Mouse (Mus musculus): ENCODE measurements around the gene Wnk4. TPM values are rescaled to one million over a fixed set of nuclear protein-coding genes. Genes with fewer than 3 reads are reported as not detected.

The Wnk4 gene
- polyA plus RNA-seq, 1 experiment from 2014 or later = 7.6 TPM

- Histone ChIP-seq H3K36me3 (ENCODE audit: control insufficient read depth, insufficient read depth, low read length) (no peaks in the 10 kb centered on the region), H3K27me3 (ENCODE audit: control insufficient read depth, insufficient read depth, low read length) (peaks cover 35% of the 10 kb centered on the region), H3K9ac (ENCODE audit: low read length) (no peak overlapping the region), H3K27ac (ENCODE audit: low read depth, low read length) (no peak overlapping the region), H3K9me3 (ENCODE audit: control insufficient read depth, low read length) (no peaks in the 10 kb centered on the region), H3K4me3 (ENCODE audit: low read depth, low read length) (no peak overlapping the region; the same call in 1 of the 2 replicates), H3K4me1 (replicated peaks; ENCODE audit: control insufficient read depth, insufficient read depth, low read length) (peaks cover 32% of the 10 kb centered on the region), H3K4me2 (ENCODE audit: low read depth, low read length, severe bottlenecking) (no peak overlapping the region; the same call in 1 of the 2 replicates)
- ATAC-seq (replicated peaks; ENCODE audit: low FRiP score) = no peak
- WGBS = 2% methylated on average over 32 of the region's 32 CpGs
- peak; percentile 55 for DNase-seq (ENCODE audit: low spot score)
These were observed 3.0 kb downstream of the Wnk4 start for GRCm38 (mm10) chr11:101263138-101263988.

GRCm38 (mm10) chr11:101263989-101264280, 3.6 kb downstream of the Wnk4 start:
- DNase-seq (ENCODE audit: low spot score) (no peak), ATAC-seq (replicated peaks; ENCODE audit: low FRiP score) (no peak)
- peaks cover 35% of the 10 kb centered on the region for H3K27me3 ChIP-seq (ENCODE audit: control insufficient read depth, insufficient read depth, low read length)
- no peak overlapping the region for H3K4me2 ChIP-seq (ENCODE audit: low read depth, low read length, severe bottlenecking)
- no peak overlapping the region for H3K4me3 ChIP-seq (ENCODE audit: low read depth, low read length)
- H3K27ac ChIP-seq (ENCODE audit: low read depth, low read length) = no peak overlapping the region
- no peaks in the 10 kb centered on the region for H3K9me3 ChIP-seq (ENCODE audit: control insufficient read depth, low read length)
- H3K4me1 ChIP-seq (replicated peaks; ENCODE audit: control insufficient read depth, insufficient read depth, low read length) = peaks cover 32% of the 10 kb centered on the region
- no peaks in the 10 kb centered on the region for H3K36me3 ChIP-seq (ENCODE audit: control insufficient read depth, insufficient read depth, low read length)
- no peak overlapping the region for H3K9ac ChIP-seq (ENCODE audit: low read length)
- WGBS = 11% methylated on average over 3 of the region's 3 CpGs

- peaks cover 35% of the 10 kb centered on the region for H3K27me3 ChIP-seq (ENCODE audit: control insufficient read depth, insufficient read depth, low read length)
- no peak overlapping the region for H3K27ac ChIP-seq (ENCODE audit: low read depth, low read length)
- H3K9ac ChIP-seq (ENCODE audit: low read length) = peak overlapping the region; percentile 2
- WGBS = 2% methylated on average over 31 of the region's 31 CpGs
- H3K4me1 ChIP-seq (replicated peaks; ENCODE audit: control insufficient read depth, insufficient read depth, low read length) = peaks cover 26% of the 10 kb centered on the region
- no peaks in the 10 kb centered on the region for H3K9me3 ChIP-seq (ENCODE audit: control insufficient read depth, low read length)
- H3K4me2 ChIP-seq (ENCODE audit: low read depth, low read length, severe bottlenecking) = peak overlapping the region; percentile 40
- DNase-seq (ENCODE audit: low spot score) (peak; percentile 67), ATAC-seq (replicated peaks; ENCODE audit: low FRiP score) (no peak)
- H3K4me3 ChIP-seq (ENCODE audit: low read depth, low read length) = peak overlapping the region; percentile 15
- H3K36me3 ChIP-seq (ENCODE audit: control insufficient read depth, insufficient read depth, low read length) = no peaks in the 10 kb centered on the region
These were observed 4.6 kb downstream of the Wnk4 start for GRCm38 (mm10) chr11:101264954-101265471.

GRCm38 (mm10) chr11:101265906-101266305, 5.5 kb downstream of the Wnk4 start:
- Histone ChIP-seq H3K27ac (ENCODE audit: low read depth, low read length) (no peak overlapping the region), H3K9ac (ENCODE audit: low read length) (no peak overlapping the region), H3K4me3 (ENCODE audit: low read depth, low read length) (no peak overlapping the region), H3K9me3 (ENCODE audit: control insufficient read depth, low read length) (no peaks in the 10 kb centered on the region), H3K36me3 (ENCODE audit: control insufficient read depth, insufficient read depth, low read length) (no peaks in the 10 kb centered on the region), H3K4me1 (replicated peaks; ENCODE audit: control insufficient read depth, insufficient read depth, low read length) (peaks cover 20% of the 10 kb centered on the region), H3K27me3 (ENCODE audit: control insufficient read depth, insufficient read depth, low read length) (peaks cover 35% of the 10 kb centered on the region), H3K4me2 (ENCODE audit: low read depth, low read length, severe bottlenecking) (no peak overlapping the region)
- WGBS = 15% methylated on average over 6 of the region's 6 CpGs
- DNase-seq (ENCODE audit: low spot score) (no peak), ATAC-seq (replicated peaks; ENCODE audit: low FRiP score) (no peak)

GRCm38 (mm10) chr11:101269577-101270116, 9.3 kb downstream of the Wnk4 start:
- peak; percentile 57 for DNase-seq (ENCODE audit: low spot score)
- WGBS = 32% methylated on average over 10 of the region's 10 CpGs
- Histone ChIP-seq H3K9me3 (ENCODE audit: control insufficient read depth, low read length) (no peaks in the 10 kb centered on the region), H3K4me3 (ENCODE audit: low read depth, low read length) (no peak overlapping the region), H3K9ac (ENCODE audit: low read length) (no peak overlapping the region), H3K27ac (ENCODE audit: low read depth, low read length) (no peak overlapping the region), H3K27me3 (ENCODE audit: control insufficient read depth, insufficient read depth, low read length) (peaks cover 8% of the 10 kb centered on the region), H3K4me2 (ENCODE audit: low read depth, low read length, severe bottlenecking) (no peak overlapping the region), H3K36me3 (ENCODE audit: control insufficient read depth, insufficient read depth, low read length) (no peaks in the 10 kb centered on the region), H3K4me1 (replicated peaks; ENCODE audit: control insufficient read depth, insufficient read depth, low read length) (peaks cover 5% of the 10 kb centered on the region)
- ATAC-seq (replicated peaks; ENCODE audit: low FRiP score) = no peak

GRCm38 (mm10) chr11:101272446-101272845, 12.1 kb downstream of the Wnk4 start:
- Histone ChIP-seq H3K4me2 (ENCODE audit: low read depth, low read length, severe bottlenecking) (no peak overlapping the region), H3K4me3 (ENCODE audit: low read depth, low read length) (no peak overlapping the region), H3K4me1 (replicated peaks; ENCODE audit: control insufficient read depth, insufficient read depth, low read length) (peaks cover 3% of the 10 kb centered on the region; the same call in 1 of the 2 replicates), H3K9ac (ENCODE audit: low read length) (no peak overlapping the region), H3K27ac (ENCODE audit: low read depth, low read length) (no peak overlapping the region), H3K36me3 (ENCODE audit: control insufficient read depth, insufficient read depth, low read length) (no peaks in the 10 kb centered on the region; the same call in 1 of the 2 replicates), H3K27me3 (ENCODE audit: control insufficient read depth, insufficient read depth, low read length) (no peaks in the 10 kb centered on the region), H3K9me3 (ENCODE audit: control insufficient read depth, low read length) (no peaks in the 10 kb centered on the region)
- no peak for DNase-seq (ENCODE audit: low spot score)
- no peak for ATAC-seq (replicated peaks; ENCODE audit: low FRiP score)
- WGBS = 92% methylated on average over 3 of the region's 3 CpGs

- Histone ChIP-seq H3K36me3 (ENCODE audit: control insufficient read depth, insufficient read depth, low read length) (no peaks in the 10 kb centered on the region; the same call in 1 of the 2 replicates), H3K9ac (ENCODE audit: low read length) (no peak overlapping the region), H3K27me3 (ENCODE audit: control insufficient read depth, insufficient read depth, low read length) (peaks cover under 1% of the 10 kb centered on the region; the same call in 1 of the 2 replicates), H3K4me3 (ENCODE audit: low read depth, low read length) (no peak overlapping the region), H3K27ac (ENCODE audit: low read depth, low read length) (no peak overlapping the region), H3K9me3 (ENCODE audit: control insufficient read depth, low read length) (no peaks in the 10 kb centered on the region), H3K4me2 (ENCODE audit: low read depth, low read length, severe bottlenecking) (no peak overlapping the region), H3K4me1 (replicated peaks; ENCODE audit: control insufficient read depth, insufficient read depth, low read length) (peaks cover 9% of the 10 kb centered on the region)
- 78% methylated on average over 4 of the region's 4 CpGs for WGBS
- DNase-seq (ENCODE audit: low spot score) = no peak
- no peak for ATAC-seq (replicated peaks; ENCODE audit: low FRiP score)
These were observed 14.9 kb downstream of the Wnk4 start for GRCm38 (mm10) chr11:101275309-101275708.

- Histone ChIP-seq H3K4me3 (ENCODE audit: low read depth, low read length) (no peak overlapping the region), H3K36me3 (ENCODE audit: control insufficient read depth, insufficient read depth, low read length) (no peaks in the 10 kb centered on the region; the same call in 1 of the 2 replicates), H3K27me3 (ENCODE audit: control insufficient read depth, insufficient read depth, low read length) (peaks cover 3% of the 10 kb centered on the region; the same call in 1 of the 2 replicates), H3K27ac (ENCODE audit: low read depth, low read length) (no peak overlapping the region), H3K9me3 (ENCODE audit: control insufficient read depth, low read length) (no peaks in the 10 kb centered on the region), H3K4me2 (ENCODE audit: low read depth, low read length, severe bottlenecking) (no peak overlapping the region), H3K4me1 (replicated peaks; ENCODE audit: control insufficient read depth, insufficient read depth, low read length) (peaks cover 9% of the 10 kb centered on the region), H3K9ac (ENCODE audit: low read length) (peak overlapping the region; percentile 20; the same call in 1 of the 2 replicates)
- WGBS = 28% methylated on average over 27 of the region's 27 CpGs
- DNase-seq (ENCODE audit: low spot score) (no peak), ATAC-seq (replicated peaks; ENCODE audit: low FRiP score) (no peak)
These were observed 16.1 kb downstream of the Wnk4 start for GRCm38 (mm10) chr11:101276319-101277070.

Measured in forebrain, embryonic 11.5 days (tissue).